Mouse (Mus musculus): ENCODE measurements around the gene Lpp. TPM values are rescaled to one million over a fixed set of nuclear protein-coding genes. Genes with fewer than 3 reads are reported as not detected.

Gene Lpp
- polyA plus RNA-seq, 1 experiment from 2014 or later, result 79.2 TPM

DNA sequence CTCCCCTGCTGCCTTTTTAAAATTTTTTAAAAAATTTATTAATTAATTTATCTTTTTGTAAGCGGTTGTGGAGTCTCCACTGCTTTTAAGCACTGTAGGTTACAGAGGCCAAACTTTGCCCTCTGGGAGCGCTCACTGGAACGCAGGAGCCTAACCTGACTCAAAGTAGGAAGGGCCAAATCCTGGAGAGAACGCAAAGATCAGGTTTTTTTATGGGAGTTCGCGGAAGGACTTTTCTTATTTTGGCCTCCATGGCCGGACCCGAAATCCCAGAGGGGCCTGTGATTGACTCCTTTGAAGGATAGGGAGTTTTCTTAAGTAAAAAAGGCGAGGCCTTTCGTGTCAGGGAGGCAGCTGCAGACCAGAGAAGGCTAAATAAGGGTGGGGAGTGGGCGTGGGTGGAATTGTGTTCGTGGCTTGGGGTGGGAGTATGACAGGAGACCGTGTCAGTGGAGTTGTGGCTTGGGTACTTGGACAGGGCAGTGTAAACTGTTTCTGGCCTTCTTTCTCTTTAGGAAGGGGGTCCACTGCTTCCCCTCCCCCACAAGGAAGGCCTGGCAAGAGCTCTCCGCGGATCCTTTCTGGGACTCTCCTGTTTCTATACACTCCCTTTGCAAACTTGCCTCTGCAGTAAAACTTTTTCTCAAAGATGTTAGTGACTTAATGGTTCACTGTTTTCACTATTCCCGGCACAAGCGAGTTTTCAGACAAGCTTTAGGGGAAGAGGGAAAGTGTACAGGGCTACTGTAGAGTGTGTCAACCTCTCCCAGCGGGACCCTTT, 1.1 kb downstream of the Lpp start:
- Histone ChIP-seq H3K4me3 (ENCODE audit: low read depth, low read length) (peak overlapping the region; percentile 84), H3K4me1 (replicated peaks; ENCODE audit: control insufficient read depth, insufficient read depth, low read length) (peaks cover 47% of the 10 kb centered on the region), H3K9ac (ENCODE audit: low read length) (peak overlapping the region; percentile 96), H3K9me3 (ENCODE audit: control insufficient read depth, low read length) (no peaks in the 10 kb centered on the region), H3K36me3 (ENCODE audit: control insufficient read depth, insufficient read depth, low read length) (no peaks in the 10 kb centered on the region), H3K27ac (ENCODE audit: low read depth) (peak overlapping the region; percentile 100), H3K4me2 (ENCODE audit: low read length) (peak overlapping the region; percentile 61), H3K27me3 (replicated peaks; ENCODE audit: control insufficient read depth, insufficient read depth, low read length) (no peaks in the 10 kb centered on the region)
- DNase-seq (ENCODE audit: low spot score) (peak; percentile 77), ATAC-seq (replicated peaks; ENCODE audit: low FRiP score, low TSS enrichment, low read depth) (0 out of 2 replicates have a peak, but pooled peaks have one; percentile 13)
- WGBS, result 5% methylated on average over 18 of the region's 18 CpGs

DNA sequence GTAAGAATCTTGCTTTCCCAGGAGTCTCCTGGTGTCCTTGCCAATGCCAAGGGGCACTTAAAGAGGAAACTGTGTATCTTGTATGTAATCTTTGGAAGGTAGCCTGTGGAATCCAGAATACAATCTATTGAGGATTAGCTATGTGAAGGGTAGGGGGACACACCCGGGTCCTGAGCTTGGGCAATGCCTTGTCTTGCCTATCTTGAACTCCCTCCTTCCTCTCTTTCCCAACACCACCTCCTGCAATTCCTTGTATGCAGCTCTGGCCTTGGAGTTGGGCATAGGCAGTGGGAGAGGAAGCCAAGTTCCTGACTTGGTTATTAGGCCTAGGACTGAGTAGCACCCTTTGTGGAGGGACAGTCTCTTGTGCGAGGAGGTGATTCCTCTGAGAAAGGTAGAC, 1.8 kb downstream of the Lpp start:
- Histone ChIP-seq H3K27ac (ENCODE audit: low read depth) (peak overlapping the region; percentile 100), H3K4me2 (ENCODE audit: low read length) (peak overlapping the region; percentile 61), H3K9me3 (ENCODE audit: control insufficient read depth, low read length) (no peaks in the 10 kb centered on the region), H3K27me3 (replicated peaks; ENCODE audit: control insufficient read depth, insufficient read depth, low read length) (no peaks in the 10 kb centered on the region), H3K9ac (ENCODE audit: low read length) (peak overlapping the region; percentile 96; the same call in 1 of the 2 replicates), H3K4me1 (replicated peaks; ENCODE audit: control insufficient read depth, insufficient read depth, low read length) (peaks cover 52% of the 10 kb centered on the region), H3K36me3 (ENCODE audit: control insufficient read depth, insufficient read depth, low read length) (no peaks in the 10 kb centered on the region), H3K4me3 (ENCODE audit: low read depth, low read length) (peak overlapping the region; percentile 84)
- WGBS, result 67% methylated on average over 2 of the region's 2 CpGs
- DNase-seq (ENCODE audit: low spot score), result no peak
- no peak for ATAC-seq (replicated peaks; ENCODE audit: low FRiP score, low TSS enrichment, low read depth)

DNA sequence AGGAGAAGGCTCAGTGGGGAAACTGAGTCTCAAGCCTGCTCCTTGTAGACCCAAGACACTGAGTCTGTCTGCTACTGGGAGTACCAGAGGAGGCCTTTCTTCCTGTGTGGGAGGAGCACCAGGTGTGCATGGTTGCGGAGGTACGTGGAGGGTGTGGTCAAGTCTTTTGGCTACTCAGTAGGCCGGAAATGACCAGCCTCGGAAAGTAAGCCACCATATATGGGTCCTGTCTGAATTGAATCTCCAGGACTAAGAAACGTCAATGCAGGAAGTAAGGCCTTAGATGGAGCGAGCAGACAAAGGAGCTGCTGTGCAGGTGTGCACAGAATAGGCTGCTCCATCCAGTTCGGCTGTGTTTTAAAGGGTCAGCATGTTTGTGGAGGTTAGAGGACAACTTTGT, 3.2 kb downstream of the Lpp start:
- H3K9ac ChIP-seq (ENCODE audit: low read length), result no peak overlapping the region
- no peaks in the 10 kb centered on the region for H3K9me3 ChIP-seq (ENCODE audit: control insufficient read depth, low read length)
- peaks cover 52% of the 10 kb centered on the region for H3K4me1 ChIP-seq (replicated peaks; ENCODE audit: control insufficient read depth, insufficient read depth, low read length)
- H3K27me3 ChIP-seq (replicated peaks; ENCODE audit: control insufficient read depth, insufficient read depth, low read length), result no peaks in the 10 kb centered on the region
- H3K27ac ChIP-seq (ENCODE audit: low read depth), result no peak overlapping the region
- H3K36me3 ChIP-seq (ENCODE audit: control insufficient read depth, insufficient read depth, low read length), result no peaks in the 10 kb centered on the region
- H3K4me3 ChIP-seq (ENCODE audit: low read depth, low read length), result no peak overlapping the region
- 87% methylated on average over 7 of the region's 7 CpGs for WGBS
- ATAC-seq (replicated peaks; ENCODE audit: low FRiP score, low TSS enrichment, low read depth) (no peak), DNase-seq (ENCODE audit: low spot score) (no peak)
- H3K4me2 ChIP-seq (ENCODE audit: low read length), result no peak overlapping the region

DNA sequence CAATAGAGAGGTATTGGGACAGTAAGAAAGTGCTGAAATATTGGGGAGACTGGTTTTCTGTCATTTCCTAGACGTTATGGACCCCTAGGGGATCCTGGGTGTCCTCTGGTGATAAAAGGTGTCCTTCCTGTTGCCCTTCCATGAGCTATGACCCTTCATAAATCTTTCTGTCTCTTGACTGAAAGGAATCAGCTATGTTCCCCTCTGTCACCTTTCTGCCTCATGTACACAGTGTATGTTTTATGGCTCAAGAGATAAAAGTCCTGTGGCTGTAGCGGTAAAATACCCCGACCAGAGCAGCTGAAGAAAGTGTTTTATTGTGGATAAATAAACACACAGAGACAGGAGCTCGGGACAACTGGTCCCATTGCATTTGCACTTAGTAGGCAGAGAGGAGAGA, 5.2 kb downstream of the Lpp start:
- Histone ChIP-seq H3K27ac (ENCODE audit: low read depth) (peak overlapping the region; percentile 22; the same call in 1 of the 2 replicates), H3K4me1 (replicated peaks; ENCODE audit: control insufficient read depth, insufficient read depth, low read length) (peaks cover 48% of the 10 kb centered on the region), H3K4me2 (ENCODE audit: low read length) (peak overlapping the region; percentile 18), H3K9ac (ENCODE audit: low read length) (no peak overlapping the region), H3K36me3 (ENCODE audit: control insufficient read depth, insufficient read depth, low read length) (no peaks in the 10 kb centered on the region), H3K9me3 (ENCODE audit: control insufficient read depth, low read length) (no peaks in the 10 kb centered on the region), H3K27me3 (replicated peaks; ENCODE audit: control insufficient read depth, insufficient read depth, low read length) (no peaks in the 10 kb centered on the region), H3K4me3 (ENCODE audit: low read depth, low read length) (no peak overlapping the region)
- 9% methylated on average over 4 of the region's 4 CpGs for WGBS
- ATAC-seq (replicated peaks; ENCODE audit: low FRiP score, low TSS enrichment, low read depth), result 0 out of 2 replicates have a peak, but pooled peaks have one; percentile 22
- DNase-seq (ENCODE audit: low spot score), result no peak

DNA sequence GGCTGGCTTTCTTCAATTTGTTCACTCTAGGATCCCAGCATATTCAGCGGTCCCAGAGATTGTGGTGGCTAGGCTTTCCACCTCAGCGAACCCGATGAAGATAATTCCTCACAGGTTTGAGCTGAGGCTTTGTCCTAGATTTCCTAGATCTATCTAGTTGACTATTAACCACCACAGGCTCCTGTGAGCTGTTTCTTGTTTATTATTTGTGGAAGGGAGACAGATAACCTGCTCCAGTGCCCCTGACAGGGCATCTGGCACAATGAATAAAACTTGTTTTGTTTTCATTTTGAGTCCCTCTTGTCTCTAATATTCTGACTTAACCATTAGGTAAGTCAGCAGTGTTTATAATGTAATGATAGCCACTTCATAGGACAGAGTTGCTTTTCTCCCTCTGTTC, 5.6 kb downstream of the Lpp start:
- H3K4me1 ChIP-seq (replicated peaks; ENCODE audit: control insufficient read depth, insufficient read depth, low read length), result peaks cover 48% of the 10 kb centered on the region
- no peak overlapping the region for H3K4me3 ChIP-seq (ENCODE audit: low read depth, low read length)
- no peaks in the 10 kb centered on the region for H3K27me3 ChIP-seq (replicated peaks; ENCODE audit: control insufficient read depth, insufficient read depth, low read length)
- WGBS, result 24% methylated on average over 3 of the region's 3 CpGs
- H3K36me3 ChIP-seq (ENCODE audit: control insufficient read depth, insufficient read depth, low read length), result no peaks in the 10 kb centered on the region
- ATAC-seq (replicated peaks; ENCODE audit: low FRiP score, low TSS enrichment, low read depth) (no peak), DNase-seq (ENCODE audit: low spot score) (no peak)
- no peak overlapping the region for H3K9ac ChIP-seq (ENCODE audit: low read length)
- peak overlapping the region; percentile 18; the same call in 1 of the 2 replicates for H3K4me2 ChIP-seq (ENCODE audit: low read length)
- H3K9me3 ChIP-seq (ENCODE audit: control insufficient read depth, low read length), result no peaks in the 10 kb centered on the region
- peak overlapping the region; percentile 16; the same call in 1 of the 2 replicates for H3K27ac ChIP-seq (ENCODE audit: low read depth)

DNA sequence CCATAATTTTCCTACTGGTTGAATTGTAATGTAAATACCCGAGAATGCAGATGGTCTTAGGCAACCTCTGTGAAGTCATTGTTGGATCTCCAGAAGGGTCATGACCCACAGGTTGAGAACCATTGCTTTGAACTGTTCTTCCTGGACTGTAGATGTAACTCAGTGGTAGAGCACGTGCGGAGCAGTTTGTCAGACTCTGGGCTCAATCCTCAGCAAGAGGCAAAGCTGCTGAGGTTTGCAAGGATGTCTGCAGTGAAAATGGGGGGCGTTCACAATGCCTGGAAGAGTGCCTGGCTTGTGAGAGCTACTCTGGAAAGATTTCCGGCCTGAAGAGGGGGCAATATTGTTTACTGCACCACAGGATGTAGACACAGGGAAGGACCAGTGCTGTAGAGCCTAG, 6.2 kb downstream of the Lpp start:
- no peak overlapping the region; the same call in 1 of the 2 replicates for H3K27ac ChIP-seq (ENCODE audit: low read depth)
- WGBS, result 52% methylated on average over 5 of the region's 5 CpGs
- H3K9ac ChIP-seq (ENCODE audit: low read length), result no peak overlapping the region
- no peak overlapping the region for H3K4me2 ChIP-seq (ENCODE audit: low read length)
- DNase-seq (ENCODE audit: low spot score), result no peak
- no peaks in the 10 kb centered on the region for H3K36me3 ChIP-seq (ENCODE audit: control insufficient read depth, insufficient read depth, low read length)
- H3K4me1 ChIP-seq (replicated peaks; ENCODE audit: control insufficient read depth, insufficient read depth, low read length), result peaks cover 46% of the 10 kb centered on the region
- H3K4me3 ChIP-seq (ENCODE audit: low read depth, low read length), result no peak overlapping the region
- 0 out of 2 replicates have a peak, but pooled peaks cover under 1% of the 10 kb centered on the region for H3K9me3 ChIP-seq (ENCODE audit: control insufficient read depth, low read length)
- H3K27me3 ChIP-seq (replicated peaks; ENCODE audit: control insufficient read depth, insufficient read depth, low read length), result no peaks in the 10 kb centered on the region
- ATAC-seq (replicated peaks; ENCODE audit: low FRiP score, low TSS enrichment, low read depth), result no peak

DNA sequence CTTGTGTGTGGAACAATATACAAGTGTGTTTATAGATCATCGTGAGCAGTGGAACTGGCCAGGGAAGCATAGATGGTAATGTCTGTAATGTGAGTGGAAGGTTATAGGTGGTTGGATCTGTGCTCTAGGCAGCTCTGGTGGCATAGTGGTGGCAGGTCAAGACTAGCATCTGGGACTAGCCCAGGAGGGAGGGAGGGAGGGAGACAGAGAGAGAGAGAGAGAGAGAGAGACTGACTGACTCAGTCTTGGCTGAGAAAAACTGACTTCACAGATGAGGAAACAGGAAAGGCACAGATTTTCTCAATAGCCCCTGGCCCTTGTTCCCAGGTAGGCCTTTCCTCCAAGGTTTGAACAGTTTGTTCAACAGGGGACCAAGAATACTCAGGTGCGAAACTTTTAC, 7.5 kb downstream of the Lpp start:
- H3K27me3 ChIP-seq (replicated peaks; ENCODE audit: control insufficient read depth, insufficient read depth, low read length), result no peaks in the 10 kb centered on the region
- ATAC-seq (replicated peaks; ENCODE audit: low FRiP score, low TSS enrichment, low read depth), result no peak
- no peak overlapping the region for H3K9ac ChIP-seq (ENCODE audit: low read length)
- no peak overlapping the region for H3K4me2 ChIP-seq (ENCODE audit: low read length)
- H3K9me3 ChIP-seq (ENCODE audit: control insufficient read depth, low read length), result peaks cover 7% of the 10 kb centered on the region; the same call in 1 of the 2 replicates
- 74% methylated on average over 2 of the region's 2 CpGs for WGBS
- 0 out of 2 replicates have a peak, but pooled peaks cover 3% of the 10 kb centered on the region for H3K36me3 ChIP-seq (ENCODE audit: control insufficient read depth, insufficient read depth, low read length)
- no peak for DNase-seq (ENCODE audit: low spot score)
- no peak overlapping the region for H3K27ac ChIP-seq (ENCODE audit: low read depth)
- peaks cover 38% of the 10 kb centered on the region for H3K4me1 ChIP-seq (replicated peaks; ENCODE audit: control insufficient read depth, insufficient read depth, low read length)
- H3K4me3 ChIP-seq (ENCODE audit: low read depth, low read length), result no peak overlapping the region

DNA sequence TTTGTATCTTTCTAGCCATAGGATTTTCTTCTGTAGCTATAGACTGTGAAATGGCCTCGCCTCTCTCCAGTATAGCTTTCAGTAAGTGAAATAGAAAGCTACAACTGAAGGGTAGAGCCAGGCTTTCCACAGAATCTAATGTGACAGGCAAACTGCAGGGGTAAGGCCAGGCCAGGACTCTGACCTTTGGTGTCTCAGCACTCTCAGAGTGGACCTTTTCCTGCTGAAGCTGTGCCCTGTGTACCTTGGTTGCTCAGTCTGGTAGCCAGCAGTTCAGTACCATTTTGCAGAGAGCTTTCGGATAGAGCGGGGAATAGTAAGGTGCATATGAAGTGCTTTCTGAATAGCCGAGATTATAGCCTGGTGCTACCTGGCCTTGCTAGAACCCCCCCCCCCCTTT, 9.5 kb downstream of the Lpp start:
- no peak overlapping the region for H3K9ac ChIP-seq (ENCODE audit: low read length)
- H3K4me3 ChIP-seq (ENCODE audit: low read depth, low read length), result no peak overlapping the region
- H3K4me1 ChIP-seq (replicated peaks; ENCODE audit: control insufficient read depth, insufficient read depth, low read length), result peaks cover 21% of the 10 kb centered on the region
- DNase-seq (ENCODE audit: low spot score) (no peak), ATAC-seq (replicated peaks; ENCODE audit: low FRiP score, low TSS enrichment, low read depth) (no peak)
- WGBS, result 93% methylated on average over 4 of the region's 4 CpGs
- H3K36me3 ChIP-seq (ENCODE audit: control insufficient read depth, insufficient read depth, low read length), result 0 out of 2 replicates have a peak, but pooled peaks cover 3% of the 10 kb centered on the region
- peaks cover 16% of the 10 kb centered on the region; the same call in 1 of the 2 replicates for H3K9me3 ChIP-seq (ENCODE audit: control insufficient read depth, low read length)
- H3K27ac ChIP-seq (ENCODE audit: low read depth), result no peak overlapping the region
- H3K4me2 ChIP-seq (ENCODE audit: low read length), result no peak overlapping the region
- no peaks in the 10 kb centered on the region for H3K27me3 ChIP-seq (replicated peaks; ENCODE audit: control insufficient read depth, insufficient read depth, low read length)

Data from intestine, embryonic 14.5 days (tissue).